Mouse (Mus musculus) hindbrain, embryonic 15.5 days (tissue): ENCODE results near the gene Lrp6. TPM values are rescaled to one million over a fixed set of nuclear protein-coding genes. Genes with fewer than 3 reads are reported as not detected.

ENCODE experiments used
- ATAC-seq: fragments of 200-750 bp; cut with Nextera tagmentation; 2 replicates; pipeline ENCODE4 v1.8.0; 2017; ENCODE audit warnings: low read depth, moderate number of reproducible peaks, moderate TSS enrichment; ENCODE audit not compliant: low FRiP score
- H3K27ac ChIP-seq: fragments of 300-500 bp; sonication (generic); replicated peaks from 2 replicates; pipeline ENCODE4 v1.5.1; 2015; ENCODE audit warnings: mild to moderate bottlenecking, inconsistent platforms
- H3K27me3 ChIP-seq: fragments of 300-500 bp; sonication (generic); 2 replicates; pipeline ENCODE4 v1.6.1; 2015; ENCODE audit warnings: control low read depth, inconsistent platforms
- H3K36me3 ChIP-seq: fragments of 300-500 bp; sonication (generic); 2 replicates; pipeline ENCODE4 v1.6.1; 2015; ENCODE audit warnings: control low read depth, inconsistent platforms
- H3K4me1 ChIP-seq: fragments of 300-500 bp; sonication (generic); replicated peaks from 2 replicates; pipeline ENCODE4 v1.6.1; 2015; ENCODE audit warnings: control low read depth, inconsistent platforms
- H3K4me2 ChIP-seq: fragments of 300-500 bp; sonication (generic); 2 replicates; pipeline ENCODE4 v1.6.1; 2015; ENCODE audit warnings: moderate library complexity, mild to moderate bottlenecking, inconsistent platforms
- H3K4me3 ChIP-seq: fragments of 300-500 bp; sonication (generic); 2 replicates; pipeline ENCODE4 v1.5.1; 2015; ENCODE audit warnings: mild to moderate bottlenecking, inconsistent platforms
- H3K9ac ChIP-seq: fragments of 300-500 bp; sonication (generic); 2 replicates; pipeline ENCODE4 v1.6.1; 2015; ENCODE audit warnings: inconsistent platforms
- H3K9me3 ChIP-seq: fragments of 300-500 bp; sonication (generic); 2 replicates; pipeline ENCODE4 v1.6.1; 2016; ENCODE audit warnings: control low read depth, inconsistent platforms
- WGBS: fragments of 180-500 bp; shearing (Covaris S2); methylation state at CpG from one replicate; pipeline ENCODE4 v1.1.7; 2015; 5-methylcytosine and 5-hydroxymethylcytosine counted together
- polyA plus RNA-seq: library from polyadenylated mRNA; unstranded; fragments of >200 nt; fragmentation: Nextera tagmentation; extraction: Ambion mirVana; gene quantifications from 2 replicates; pipeline ENCODE4 v1.2.1, GENCODE M21; 2015

The Lrp6 gene
- 16.4 and 16.8 TPM in 2 replicates for polyA plus RNA-seq

GRCm38 (mm10) chr6:134566818-134567485 lies at the start of gene Lrp6:
Gene Lrp6, minus strand, starts transcription at chr6:134566965.
- H3K36me3 ChIP-seq = no peaks in the 10 kb centered on the region
- under 1% methylated on average over 72 of the region's 99 CpGs for WGBS
- H3K4me3 ChIP-seq = peak within 1 kb of the TSS; percentile 98
- peak within 1 kb of the TSS; percentile 100 for H3K27ac ChIP-seq
- peak; percentile 92 for ATAC-seq
- peaks cover 21% of the 10 kb centered on the region for H3K4me1 ChIP-seq
- peak within 1 kb of the TSS; percentile 66 for H3K4me2 ChIP-seq
- H3K9ac ChIP-seq = peak within 1 kb of the TSS; percentile 96
- no peaks in the 10 kb centered on the region for H3K27me3 ChIP-seq
- no peaks in the 10 kb centered on the region for H3K9me3 ChIP-seq

GRCm38 (mm10) chr6:134614723-134615648 lies 48.2 kb upstream of the Lrp6 start:
- peak; percentile 71 for ATAC-seq
- Histone ChIP-seq H3K4me2 (peak overlapping the region; percentile 43), H3K27me3 (no peaks in the 10 kb centered on the region), H3K27ac (no peak overlapping the region), H3K4me3 (no peak overlapping the region), H3K36me3 (no peaks in the 10 kb centered on the region), H3K4me1 (no peaks in the 10 kb centered on the region; the same call in 1 of the 2 replicates), H3K9ac (no peak overlapping the region), H3K9me3 (no peaks in the 10 kb centered on the region)
- WGBS = 21% methylated on average over 16 of the region's 16 CpGs

GRCm38 (mm10) chr6:134614322-134614721 lies 47.6 kb upstream of the Lrp6 start:
- H3K4me3 ChIP-seq = no peak overlapping the region
- no peak for ATAC-seq
- no peaks in the 10 kb centered on the region for H3K36me3 ChIP-seq
- H3K9me3 ChIP-seq = no peaks in the 10 kb centered on the region
- H3K4me2 ChIP-seq = no peak overlapping the region
- WGBS = 85% methylated on average over 4 of the region's 4 CpGs
- no peaks in the 10 kb centered on the region for H3K27me3 ChIP-seq
- H3K9ac ChIP-seq = no peak overlapping the region
- H3K4me1 ChIP-seq = no peaks in the 10 kb centered on the region; the same call in 1 of the 2 replicates
- no peak overlapping the region for H3K27ac ChIP-seq

GRCm38 (mm10) chr6:134611896-134612295 lies 45.1 kb upstream of the Lrp6 start:
- H3K9me3 ChIP-seq = no peaks in the 10 kb centered on the region
- 75% methylated on average over 13 of the region's 13 CpGs for WGBS
- no peak overlapping the region for H3K9ac ChIP-seq
- H3K4me1 ChIP-seq = no peaks in the 10 kb centered on the region; the same call in 1 of the 2 replicates
- H3K27me3 ChIP-seq = no peaks in the 10 kb centered on the region
- ATAC-seq = no peak
- no peak overlapping the region for H3K4me2 ChIP-seq
- H3K27ac ChIP-seq = no peak overlapping the region
- H3K36me3 ChIP-seq = no peaks in the 10 kb centered on the region
- no peak overlapping the region for H3K4me3 ChIP-seq

- Histone ChIP-seq H3K4me3 (no peak overlapping the region), H3K36me3 (no peaks in the 10 kb centered on the region), H3K4me2 (no peak overlapping the region), H3K9me3 (no peaks in the 10 kb centered on the region), H3K4me1 (no peaks in the 10 kb centered on the region; the same call in 1 of the 2 replicates), H3K27me3 (no peaks in the 10 kb centered on the region), H3K9ac (no peak overlapping the region), H3K27ac (no peak overlapping the region)
- 90% methylated on average over 9 of the region's 9 CpGs for WGBS
- ATAC-seq = no peak
Measured at GRCm38 (mm10) chr6:134610380-134610779, 43.6 kb upstream of the Lrp6 start.

- Histone ChIP-seq H3K27me3 (no peaks in the 10 kb centered on the region), H3K4me3 (no peak overlapping the region), H3K4me1 (no peaks in the 10 kb centered on the region), H3K9ac (no peak overlapping the region), H3K9me3 (no peaks in the 10 kb centered on the region), H3K4me2 (no peak overlapping the region), H3K27ac (no peak overlapping the region), H3K36me3 (no peaks in the 10 kb centered on the region)
- peak; percentile 66 for ATAC-seq
- 62% methylated on average over 9 of the region's 9 CpGs for WGBS
Measured at GRCm38 (mm10) chr6:134606949-134607746, 40.4 kb upstream of the Lrp6 start.

GRCm38 (mm10) chr6:134606540-134606939 lies 39.8 kb upstream of the Lrp6 start:
- Histone ChIP-seq H3K9me3 (no peaks in the 10 kb centered on the region), H3K4me2 (no peak overlapping the region), H3K36me3 (no peaks in the 10 kb centered on the region), H3K27ac (no peak overlapping the region), H3K4me1 (no peaks in the 10 kb centered on the region), H3K4me3 (no peak overlapping the region), H3K27me3 (no peaks in the 10 kb centered on the region), H3K9ac (no peak overlapping the region)
- ATAC-seq = no peak
- 71% methylated on average over 6 of the region's 6 CpGs for WGBS

- ATAC-seq = no peak
- Histone ChIP-seq H3K4me3 (no peak overlapping the region), H3K9me3 (no peaks in the 10 kb centered on the region), H3K27ac (no peak overlapping the region), H3K27me3 (no peaks in the 10 kb centered on the region), H3K36me3 (no peaks in the 10 kb centered on the region), H3K9ac (no peak overlapping the region), H3K4me2 (no peak overlapping the region), H3K4me1 (no peaks in the 10 kb centered on the region)
- 88% methylated on average over 3 of the region's 3 CpGs for WGBS
Measured at GRCm38 (mm10) chr6:134605196-134605595, 38.4 kb upstream of the Lrp6 start.

GRCm38 (mm10) chr6:134602371-134603003 lies 35.7 kb upstream of the Lrp6 start:
- H3K27ac ChIP-seq = no peak overlapping the region
- H3K27me3 ChIP-seq = no peaks in the 10 kb centered on the region
- H3K9ac ChIP-seq = no peak overlapping the region
- no peak for ATAC-seq
- H3K9me3 ChIP-seq = no peaks in the 10 kb centered on the region
- no peak overlapping the region for H3K4me3 ChIP-seq
- 60% methylated on average over 10 of the region's 10 CpGs for WGBS
- no peaks in the 10 kb centered on the region for H3K4me1 ChIP-seq
- H3K4me2 ChIP-seq = no peak overlapping the region
- no peaks in the 10 kb centered on the region for H3K36me3 ChIP-seq

- no peak overlapping the region for H3K9ac ChIP-seq
- no peaks in the 10 kb centered on the region for H3K9me3 ChIP-seq
- H3K27me3 ChIP-seq = no peaks in the 10 kb centered on the region
- no peak overlapping the region for H3K27ac ChIP-seq
- no peaks in the 10 kb centered on the region for H3K4me1 ChIP-seq
- H3K4me3 ChIP-seq = no peak overlapping the region
- WGBS = 52% methylated on average over 3 of the region's 3 CpGs
- H3K4me2 ChIP-seq = no peak overlapping the region
- no peak for ATAC-seq
- H3K36me3 ChIP-seq = no peaks in the 10 kb centered on the region
Measured at GRCm38 (mm10) chr6:134601766-134602165, 35.0 kb upstream of the Lrp6 start.

- 60% methylated on average over 7 of the region's 7 CpGs for WGBS
- no peak overlapping the region for H3K27ac ChIP-seq
- no peak for ATAC-seq
Measured at GRCm38 (mm10) chr6:134601130-134601529, 34.4 kb upstream of the Lrp6 start.

More at GRCm38 (mm10) chr6:134601130-134601529, 34.4 kb upstream of the Lrp6 start:
- Histone ChIP-seq H3K4me2 (no peak overlapping the region), H3K27me3 (no peaks in the 10 kb centered on the region), H3K36me3 (no peaks in the 10 kb centered on the region), H3K4me3 (no peak overlapping the region), H3K4me1 (no peaks in the 10 kb centered on the region), H3K9ac (no peak overlapping the region), H3K9me3 (no peaks in the 10 kb centered on the region)
